Mouse (Mus musculus) cerebellum, adult 9-11 months (tissue): ENCODE measurements around the gene Nfkbia.

Experiments used
- DNase-seq: peaks from one replicate; pipeline ENCODE4 v3.0.0; 2022

Gene Nfkbia

DNA sequence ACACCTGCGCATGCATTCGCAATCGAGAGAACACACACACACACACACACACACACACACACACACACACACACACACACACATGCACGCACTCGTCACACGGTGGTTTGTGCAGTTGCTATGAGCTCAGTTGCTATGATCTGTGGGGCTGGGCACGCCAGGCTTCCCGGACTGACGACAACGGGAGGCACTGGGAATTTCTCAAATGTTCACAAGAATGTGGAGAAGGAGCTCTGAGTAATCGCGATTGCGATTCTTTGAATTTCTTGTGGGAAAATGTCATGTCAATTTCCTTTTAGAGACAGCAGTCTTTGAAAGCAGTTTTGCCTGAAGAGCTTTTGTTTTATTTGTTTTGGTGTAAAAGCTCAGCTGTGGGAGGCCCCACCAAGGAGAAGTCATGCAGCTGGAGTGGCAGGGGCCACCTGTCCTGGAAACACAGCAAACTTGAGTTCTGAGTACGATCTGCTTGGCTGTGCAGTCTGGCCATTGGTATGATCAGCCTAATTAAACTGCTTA lies 27.5 kb downstream of the Nfkbia start:
- DNase-seq = peak; percentile 46

DNA sequence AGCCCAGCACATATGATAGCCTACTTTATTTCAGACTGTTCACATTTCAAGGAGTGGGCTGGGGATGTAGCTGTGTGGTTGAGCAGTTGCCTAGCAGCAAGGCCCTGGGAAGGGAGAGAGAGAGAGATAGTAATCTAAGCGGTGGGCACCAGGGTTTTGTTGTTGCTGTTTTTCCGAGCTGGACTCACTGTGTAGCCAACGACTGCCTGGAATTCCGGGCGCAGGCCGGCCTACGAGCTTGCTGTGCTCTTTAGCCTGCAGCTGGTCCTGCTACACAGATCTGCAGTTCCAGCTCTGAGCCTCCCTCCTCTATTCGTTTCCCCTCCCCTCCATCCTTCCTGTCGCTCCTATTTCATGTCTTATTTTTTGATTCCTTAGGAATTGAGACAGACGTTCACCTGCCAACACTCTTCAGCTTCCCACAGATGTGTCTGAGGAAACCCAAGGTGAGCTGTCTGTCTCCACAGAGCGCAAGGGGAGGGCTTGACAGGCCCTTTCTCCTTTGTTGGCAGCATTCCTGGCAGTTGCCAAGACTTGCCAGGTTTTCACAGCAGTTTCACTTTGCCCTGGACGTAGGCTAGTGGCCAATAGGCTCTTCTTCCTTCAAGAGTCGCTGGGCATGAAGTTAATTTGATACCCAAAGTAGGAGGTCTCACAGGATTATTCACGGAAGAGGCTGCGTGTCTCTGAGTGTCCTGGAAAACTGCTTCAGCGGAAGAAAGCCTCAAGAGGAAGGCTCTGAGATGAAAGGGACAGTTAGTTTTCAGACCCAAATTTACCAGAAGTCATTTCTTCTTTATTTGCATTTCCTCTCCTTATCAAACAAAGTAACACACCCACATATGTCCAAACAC lies 28.2 kb downstream of the Nfkbia start:
- DNase-seq = peak; percentile 64

DNA sequence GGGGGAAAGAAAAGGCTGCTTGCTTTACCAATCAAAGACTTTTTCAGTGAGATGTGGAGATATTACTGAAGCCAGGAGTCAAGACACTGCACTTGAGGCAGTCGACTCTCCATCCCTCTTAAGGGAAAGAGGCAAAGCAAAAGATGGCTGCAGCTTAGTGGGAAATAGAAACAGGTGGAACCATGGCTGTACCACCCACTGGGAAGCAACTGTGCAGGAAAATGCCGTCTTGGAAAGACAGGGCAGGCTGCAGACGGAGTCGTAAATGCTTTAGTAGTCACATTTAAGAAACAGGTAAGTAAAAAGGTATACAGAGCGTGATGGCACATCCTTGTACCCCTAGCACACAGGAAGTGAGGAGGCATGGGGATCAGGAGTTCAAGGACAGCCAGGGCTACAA lies 29.4 kb downstream of the Nfkbia start:
- peak; percentile 55 for DNase-seq

DNA sequence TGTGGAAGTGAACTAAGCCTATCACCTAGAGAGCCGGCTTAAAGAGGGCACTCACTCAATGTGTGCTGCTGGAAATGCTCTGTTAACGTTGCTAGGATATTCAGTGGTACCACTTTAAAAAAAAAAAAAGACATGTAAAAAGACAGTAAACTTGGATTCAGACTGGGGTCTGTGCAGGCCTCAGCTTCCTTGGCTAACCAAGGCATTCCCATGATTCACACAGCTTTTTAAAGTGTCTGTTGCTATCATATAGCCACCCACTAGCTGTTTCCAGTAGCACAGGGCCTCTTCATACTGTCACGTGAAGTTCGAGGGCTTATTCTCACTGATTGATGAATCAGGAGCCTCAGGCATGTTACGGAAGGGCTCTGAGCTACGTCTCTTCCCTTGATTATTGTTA lies 30.0 kb downstream of the Nfkbia start:
- DNase-seq = no peak

DNA sequence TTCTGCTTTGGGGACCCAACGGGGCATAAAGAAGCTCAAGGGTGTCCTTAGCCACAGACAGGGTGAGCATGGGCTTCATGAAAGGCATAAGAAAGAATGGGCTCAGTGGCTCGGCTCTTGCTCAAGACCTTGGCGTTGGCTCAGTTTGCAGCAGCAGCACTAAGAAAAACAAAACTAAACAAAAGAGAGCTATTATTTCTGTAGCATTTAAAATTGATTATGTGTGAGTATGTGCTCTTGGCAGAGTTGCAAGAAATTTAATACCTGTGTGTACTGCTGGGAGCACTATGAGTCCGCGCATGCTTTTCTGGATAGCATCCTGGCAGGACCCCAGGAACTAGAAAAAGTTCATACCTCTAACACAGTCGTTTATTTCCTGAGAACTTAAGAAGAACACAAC lies 30.7 kb downstream of the Nfkbia start:
- no peak for DNase-seq

GRCm38 (mm10) chr12:55460900-55461299 lies 31.5 kb downstream of the Nfkbia start:
- DNase-seq = no peak

- DNase-seq = no peak
Measured at GRCm38 (mm10) chr12:55459739-55460138, 32.7 kb downstream of the Nfkbia start.

GRCm38 (mm10) chr12:55456893-55457292 lies 35.6 kb downstream of the Nfkbia start:
- no peak for DNase-seq

DNA sequence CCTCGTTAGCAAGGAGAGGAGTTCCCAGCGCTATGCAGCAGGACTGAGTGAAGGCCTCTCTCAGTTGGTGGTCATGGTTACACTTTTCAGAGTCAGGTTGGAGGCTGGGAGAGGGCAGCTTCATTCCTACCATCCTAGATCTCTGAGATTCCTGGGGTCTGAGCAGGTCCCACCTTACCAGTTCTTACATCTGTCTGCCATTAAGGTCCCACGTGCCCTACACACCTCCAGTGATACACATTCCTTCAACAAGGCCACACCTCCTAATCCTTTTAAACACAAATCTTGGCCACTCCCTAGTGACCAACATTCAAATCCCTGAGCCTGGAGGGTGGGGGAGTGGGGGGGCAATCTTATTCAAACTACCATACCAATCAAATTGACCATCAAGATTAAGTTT lies 36.3 kb downstream of the Nfkbia start:
- no peak for DNase-seq

DNA sequence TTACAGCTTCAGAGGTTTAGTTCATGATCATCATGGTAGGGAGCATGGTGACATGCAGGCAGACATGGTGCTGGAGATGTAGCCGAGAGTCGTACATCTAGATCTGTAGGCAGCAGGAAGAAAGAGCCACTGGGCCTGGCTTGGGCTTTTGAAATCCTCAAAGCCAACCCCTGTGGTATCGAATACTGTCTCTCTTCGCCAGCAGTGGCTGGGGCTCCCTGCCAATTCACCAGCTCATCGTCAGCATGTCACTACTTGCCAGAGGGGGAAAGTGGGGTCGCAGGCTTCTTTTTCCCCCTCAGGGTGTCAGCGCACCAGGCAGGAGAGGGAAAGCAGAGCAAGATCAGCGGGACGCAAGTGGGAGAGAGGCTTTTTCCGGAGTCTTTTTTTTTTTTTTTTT lies 37.2 kb downstream of the Nfkbia start:
- no peak for DNase-seq

- no peak for DNase-seq
Measured at GRCm38 (mm10) chr12:55453924-55454323, 38.5 kb downstream of the Nfkbia start.

DNA sequence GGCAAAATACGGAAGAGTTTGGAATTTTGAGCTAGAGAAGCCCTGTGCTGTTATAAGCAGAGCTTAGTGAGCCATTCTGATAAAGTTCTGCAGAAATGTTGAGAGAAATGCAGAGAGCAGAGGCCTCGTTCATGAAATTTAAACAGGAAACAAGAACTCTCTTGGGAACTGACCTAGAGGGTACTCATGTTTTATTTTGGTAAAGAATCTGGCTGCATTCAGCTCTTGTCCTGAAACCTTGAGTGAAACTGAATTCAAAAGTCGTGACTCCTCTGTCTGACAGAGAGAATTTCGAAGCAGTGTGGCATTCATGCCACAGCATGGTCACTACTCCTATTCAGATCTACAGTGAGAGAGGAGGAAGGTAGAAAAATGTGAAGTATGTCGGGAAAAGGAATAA lies 39.6 kb downstream of the Nfkbia start:
- DNase-seq = no peak

DNA sequence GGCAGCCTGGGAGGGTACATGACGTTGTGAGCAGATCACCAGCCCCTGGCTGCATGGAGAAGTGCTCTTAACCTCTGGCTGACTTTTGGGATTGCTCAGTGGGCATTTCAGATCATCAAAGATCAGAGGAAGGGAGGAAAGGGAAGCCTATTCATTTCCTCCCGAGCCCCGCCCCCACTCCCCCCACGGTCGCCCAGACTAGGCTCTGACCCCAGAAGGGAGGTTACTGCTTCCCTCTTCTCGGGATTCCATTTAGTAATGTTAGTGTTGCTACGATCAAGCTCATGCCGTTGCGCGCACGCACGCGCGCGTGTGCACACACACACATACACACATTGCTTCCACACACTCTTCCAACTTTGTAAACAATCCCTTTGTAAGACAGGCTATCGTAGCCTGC lies 42.0 kb downstream of the Nfkbia start:
- DNase-seq = no peak

DNA sequence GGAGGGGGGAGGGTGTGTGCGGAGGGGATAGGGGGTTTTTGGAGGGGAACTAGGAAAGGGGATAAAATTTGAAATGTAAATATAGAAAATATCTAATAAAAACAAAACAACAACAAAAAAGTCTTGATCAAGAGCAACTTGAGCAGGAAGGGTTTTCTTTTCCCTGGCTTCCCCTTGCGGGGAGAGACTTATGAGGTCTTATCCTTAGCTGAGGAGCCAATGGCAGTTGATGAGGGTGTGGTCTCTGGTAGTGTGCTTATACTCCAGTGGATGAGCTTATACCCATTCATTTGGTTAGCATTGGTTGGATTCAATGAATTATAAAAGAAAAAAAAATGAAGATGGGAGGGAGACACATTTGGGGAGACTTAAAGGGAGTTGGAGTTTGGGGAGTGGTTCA lies 43.4 kb downstream of the Nfkbia start:
- no peak for DNase-seq

- no peak for DNase-seq
Measured at GRCm38 (mm10) chr12:55448457-55448856, 44.0 kb downstream of the Nfkbia start.

- peak; percentile 15 for DNase-seq
Measured at GRCm38 (mm10) chr12:55447396-55447760, 45.1 kb downstream of the Nfkbia start.

- peak; percentile 94 for DNase-seq
Measured at GRCm38 (mm10) chr12:55446746-55447395, 45.6 kb downstream of the Nfkbia start.

DNA sequence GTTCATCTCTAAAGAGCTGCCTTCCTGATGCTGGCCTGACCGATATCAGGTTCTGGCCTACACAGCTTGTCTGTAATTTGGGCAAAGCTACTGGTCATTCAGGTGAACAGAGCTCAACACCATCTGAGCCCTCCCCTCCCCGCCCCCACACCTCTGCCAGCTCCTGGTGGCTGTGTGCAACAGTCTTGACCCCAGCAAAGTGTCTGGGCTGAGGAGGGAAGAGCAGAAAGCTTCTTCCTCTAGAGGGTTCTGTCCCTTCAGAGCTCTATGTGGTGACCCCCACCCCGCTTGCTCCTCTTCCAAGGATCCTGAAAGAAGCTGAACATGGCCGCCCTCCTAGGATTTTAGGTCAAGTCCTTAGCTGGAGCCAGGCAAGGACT lies 46.1 kb downstream of the Nfkbia start:
- DNase-seq = no peak

GRCm38 (mm10) chr12:55445583-55445982 lies 46.9 kb downstream of the Nfkbia start:
- no peak for DNase-seq

DNA sequence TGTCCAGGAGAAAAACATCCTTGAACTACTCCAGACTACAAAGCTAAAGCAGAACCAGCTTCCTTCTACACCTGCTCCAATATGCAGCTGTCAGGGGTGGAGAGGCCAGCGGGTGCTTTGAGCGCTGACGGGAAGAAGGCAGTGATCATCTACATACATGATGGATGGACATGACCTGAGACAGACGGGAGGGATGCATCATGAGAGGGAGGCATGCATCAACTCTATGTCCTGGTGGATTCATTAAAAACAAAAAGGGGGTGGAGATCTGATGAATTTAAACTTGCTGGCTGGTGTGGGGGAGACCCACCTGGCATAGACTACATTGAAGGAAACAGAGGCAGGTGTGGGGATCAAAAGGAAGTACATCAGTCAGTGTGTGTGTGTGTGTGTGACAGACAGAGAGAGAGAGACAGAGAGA lies 48.4 kb downstream of the Nfkbia start:
- DNase-seq = no peak

DNA sequence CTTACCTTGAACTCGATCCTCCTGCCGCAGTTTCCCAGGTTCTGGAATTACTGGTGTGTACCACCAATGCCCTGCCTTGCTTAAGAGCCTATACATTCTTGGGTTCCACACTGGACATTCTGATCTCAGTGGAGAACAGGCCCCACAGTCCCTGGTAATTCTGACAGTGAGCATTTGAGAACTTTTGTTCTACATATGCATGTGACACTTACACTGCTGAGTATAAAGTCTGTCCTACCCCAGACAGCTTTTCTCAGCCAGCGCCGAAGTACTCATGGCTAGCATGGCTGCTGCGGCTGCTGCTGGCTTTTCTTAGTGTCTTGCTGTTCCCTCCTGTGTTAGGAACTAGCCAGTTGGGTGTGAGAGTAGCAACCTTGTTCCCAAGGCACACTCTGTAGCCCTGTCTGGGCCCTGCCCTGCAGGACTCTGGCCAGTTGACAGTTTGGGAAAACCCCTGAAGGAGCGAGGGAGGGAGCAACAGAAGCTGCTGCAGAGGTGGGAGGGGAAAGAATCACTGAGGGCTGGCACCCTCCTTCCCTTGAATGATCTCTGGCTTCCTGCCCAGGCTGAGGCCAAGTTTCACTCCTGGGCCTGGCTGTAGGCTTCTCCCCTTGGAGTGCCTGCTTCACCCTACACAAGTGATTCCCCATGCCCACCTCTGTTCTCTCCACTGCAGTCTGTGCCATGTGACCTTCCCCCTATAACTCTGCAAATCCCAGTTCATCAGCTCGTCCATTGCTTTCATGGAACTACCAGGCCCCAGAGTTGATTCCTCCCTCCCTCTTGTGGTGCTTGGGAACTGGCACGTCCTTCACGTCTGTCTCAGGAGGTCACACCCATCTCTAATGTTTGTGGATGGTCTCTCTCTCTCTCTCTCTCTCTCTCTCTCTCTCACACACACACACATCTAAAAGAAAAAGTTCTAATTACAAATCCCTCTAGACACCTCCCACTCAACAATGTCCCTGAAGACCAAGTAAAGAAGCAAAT lies 49.3 kb downstream of the Nfkbia start:
- DNase-seq = peak; percentile 40

DNA sequence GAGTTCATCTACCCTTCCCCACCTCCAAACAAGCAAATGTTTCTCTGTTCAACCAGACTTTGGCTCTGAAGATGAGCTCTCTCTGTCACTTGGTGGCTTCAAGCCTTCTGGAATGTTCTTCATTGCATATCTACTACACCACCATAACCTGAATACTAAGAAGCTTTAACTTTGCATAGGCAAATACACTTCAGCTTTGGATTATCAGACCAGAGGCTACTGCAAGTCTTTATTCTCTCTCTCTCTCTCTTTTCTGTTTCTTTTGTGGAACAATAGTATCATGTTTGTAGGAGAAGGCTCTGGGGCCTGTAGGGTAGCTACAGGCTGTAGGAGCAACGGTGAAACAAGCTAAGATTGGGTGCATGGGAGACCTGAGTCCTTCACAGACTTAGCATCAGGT lies 50.2 kb downstream of the Nfkbia start:
- no peak for DNase-seq

GRCm38 (mm10) chr12:55440416-55440815 lies 52.0 kb downstream of the Nfkbia start:
- DNase-seq = no peak
